Mouse (Mus musculus): ENCODE results near the gene Slc35b1. TPM values are rescaled to one million over a fixed set of nuclear protein-coding genes. Genes with fewer than 3 reads are reported as not detected.

Gene Slc35b1
- polyA plus RNA-seq, 1 experiment, result 63.6 TPM

DNA sequence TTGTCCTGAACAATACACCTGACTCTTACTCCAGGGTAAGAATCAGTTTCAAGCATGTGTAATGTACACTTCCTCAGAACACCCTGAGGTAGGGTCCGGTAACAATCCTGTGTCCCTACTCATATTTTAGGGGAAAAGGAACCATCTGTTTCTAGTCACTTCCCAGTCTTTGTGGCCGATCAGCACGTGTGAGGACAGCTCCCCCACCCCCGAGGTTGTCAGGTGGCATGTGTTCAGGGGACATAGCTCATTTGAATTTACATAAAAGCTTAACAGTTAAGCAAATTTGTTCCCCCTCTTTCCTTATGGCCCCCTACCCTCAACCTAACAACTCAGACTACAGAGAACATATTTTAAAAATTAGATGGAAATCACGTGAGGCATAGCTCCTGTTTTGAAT lies 43.8 kb upstream of the Slc35b1 start:
- H3K4me3 ChIP-seq (ENCODE audit: insufficient read depth, low read depth, low read length), result no peak overlapping the region
- peaks cover 17% of the 10 kb centered on the region; the same call in 1 of the 2 replicates for H3K4me1 ChIP-seq (ENCODE audit: control insufficient read depth, insufficient read depth, low read length)
- DNase-seq, result no peak
- H3K27ac ChIP-seq (ENCODE audit: insufficient read depth, low read depth, low read length), result no peak overlapping the region
- no peaks in the 10 kb centered on the region for H3K27me3 ChIP-seq (replicated peaks; ENCODE audit: control insufficient read depth, insufficient read depth, low read length)
- TF ChIP-seq CTCF (conservative IDR thresholded peaks at IDR 0.05; ENCODE audit: insufficient read depth, insufficient read length, low read depth, low read length) (no peak), POLR2A (IDR thresholded peaks at IDR 0.05; ENCODE audit: low read depth, low read length) (no peak)
- no peaks in the 10 kb centered on the region for H3K36me3 ChIP-seq (ENCODE audit: control insufficient read depth, insufficient read depth, low read length)
- 59% methylated on average over 5 of the region's 5 CpGs for WGBS

DNA sequence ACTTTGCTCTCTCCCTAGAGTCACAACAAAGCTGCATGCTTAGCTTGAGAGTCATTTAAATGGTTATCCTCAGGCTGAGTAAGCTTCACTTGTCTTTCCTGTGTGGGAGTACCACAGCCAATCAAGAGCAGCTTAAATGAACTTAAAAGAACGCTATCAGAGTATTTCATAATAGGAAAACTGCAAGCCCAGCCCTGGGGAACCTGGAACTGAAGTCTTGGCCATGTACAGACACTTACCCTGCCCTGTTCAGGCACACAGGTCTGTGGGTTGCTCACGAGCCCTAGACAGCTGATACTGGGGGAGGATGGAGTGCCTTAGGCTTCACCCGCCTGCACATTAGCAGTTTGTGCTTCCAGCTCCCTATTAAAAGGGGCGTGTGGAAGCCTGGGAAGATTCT lies 41.3 kb upstream of the Slc35b1 start:
- Histone ChIP-seq H3K36me3 (ENCODE audit: control insufficient read depth, insufficient read depth, low read length) (no peaks in the 10 kb centered on the region), H3K4me3 (ENCODE audit: insufficient read depth, low read depth, low read length) (no peak overlapping the region), H3K27me3 (replicated peaks; ENCODE audit: control insufficient read depth, insufficient read depth, low read length) (no peaks in the 10 kb centered on the region), H3K4me1 (ENCODE audit: control insufficient read depth, insufficient read depth, low read length) (peaks cover 10% of the 10 kb centered on the region; the same call in 1 of the 2 replicates), H3K27ac (ENCODE audit: insufficient read depth, low read depth, low read length) (no peak overlapping the region)
- TF ChIP-seq POLR2A (IDR thresholded peaks at IDR 0.05; ENCODE audit: low read depth, low read length) (no peak), CTCF (conservative IDR thresholded peaks at IDR 0.05; ENCODE audit: insufficient read depth, insufficient read length, low read depth, low read length) (no peak)
- 78% methylated on average over 4 of the region's 4 CpGs for WGBS
- DNase-seq, result no peak

- DNase-seq, result no peak
- TF ChIP-seq POLR2A (IDR thresholded peaks at IDR 0.05; ENCODE audit: low read depth, low read length) (no peak), CTCF (conservative IDR thresholded peaks at IDR 0.05; ENCODE audit: insufficient read depth, insufficient read length, low read depth, low read length) (no peak)
- H3K27ac ChIP-seq (ENCODE audit: insufficient read depth, low read depth, low read length), result no peak overlapping the region
- peaks cover 4% of the 10 kb centered on the region; the same call in 1 of the 2 replicates for H3K4me1 ChIP-seq (ENCODE audit: control insufficient read depth, insufficient read depth, low read length)
- 59% methylated on average over 2 of the region's 2 CpGs for WGBS
- no peaks in the 10 kb centered on the region for H3K27me3 ChIP-seq (replicated peaks; ENCODE audit: control insufficient read depth, insufficient read depth, low read length)
- H3K36me3 ChIP-seq (ENCODE audit: control insufficient read depth, insufficient read depth, low read length), result no peaks in the 10 kb centered on the region
- no peak overlapping the region for H3K4me3 ChIP-seq (ENCODE audit: insufficient read depth, low read depth, low read length)
These were observed 40.3 kb upstream of the Slc35b1 start for GRCm38 (mm10) chr11:95344181-95344580.

- H3K27me3 ChIP-seq (replicated peaks; ENCODE audit: control insufficient read depth, insufficient read depth, low read length), result no peaks in the 10 kb centered on the region
- H3K4me1 ChIP-seq (ENCODE audit: control insufficient read depth, insufficient read depth, low read length), result peaks cover 13% of the 10 kb centered on the region
- no peak overlapping the region for H3K4me3 ChIP-seq (ENCODE audit: insufficient read depth, low read depth, low read length)
- WGBS, result 25% methylated on average over 6 of the region's 6 CpGs
- TF ChIP-seq CTCF (conservative IDR thresholded peaks at IDR 0.05; ENCODE audit: insufficient read depth, insufficient read length, low read depth, low read length), result no peak
- no peak for TF ChIP-seq POLR2A (IDR thresholded peaks at IDR 0.05; ENCODE audit: low read depth, low read length)
- H3K36me3 ChIP-seq (ENCODE audit: control insufficient read depth, insufficient read depth, low read length), result no peaks in the 10 kb centered on the region
- DNase-seq, result peak; percentile 85
- H3K27ac ChIP-seq (ENCODE audit: insufficient read depth, low read depth, low read length), result peak overlapping the region; percentile 8
These were observed 34.2 kb upstream of the Slc35b1 start for GRCm38 (mm10) chr11:95350289-95350688.

- TF ChIP-seq CTCF (conservative IDR thresholded peaks at IDR 0.05; ENCODE audit: insufficient read depth, insufficient read length, low read depth, low read length), result no peak
- DNase-seq, result peak; percentile 77
- H3K27me3 ChIP-seq (replicated peaks; ENCODE audit: control insufficient read depth, insufficient read depth, low read length), result no peaks in the 10 kb centered on the region
- no peaks in the 10 kb centered on the region for H3K36me3 ChIP-seq (ENCODE audit: control insufficient read depth, insufficient read depth, low read length)
- peak overlapping the region; percentile 58 for H3K27ac ChIP-seq (ENCODE audit: insufficient read depth, low read depth, low read length)
- peaks cover 13% of the 10 kb centered on the region for H3K4me1 ChIP-seq (ENCODE audit: control insufficient read depth, insufficient read depth, low read length)
- WGBS, result 28% methylated on average over 3 of the region's 3 CpGs
- no peak overlapping the region for H3K4me3 ChIP-seq (ENCODE audit: insufficient read depth, low read depth, low read length)
These were observed 33.5 kb upstream of the Slc35b1 start for GRCm38 (mm10) chr11:95350960-95351359.

GRCm38 (mm10) chr11:95352686-95353085 lies 31.8 kb upstream of the Slc35b1 start:
- Histone ChIP-seq H3K4me3 (ENCODE audit: insufficient read depth, low read depth, low read length) (no peak overlapping the region), H3K27me3 (replicated peaks; ENCODE audit: control insufficient read depth, insufficient read depth, low read length) (no peaks in the 10 kb centered on the region), H3K4me1 (ENCODE audit: control insufficient read depth, insufficient read depth, low read length) (peaks cover 13% of the 10 kb centered on the region), H3K36me3 (ENCODE audit: control insufficient read depth, insufficient read depth, low read length) (no peaks in the 10 kb centered on the region), H3K27ac (ENCODE audit: insufficient read depth, low read depth, low read length) (no peak overlapping the region)
- DNase-seq, result no peak
- TF ChIP-seq CTCF (conservative IDR thresholded peaks at IDR 0.05; ENCODE audit: insufficient read depth, insufficient read length, low read depth, low read length), result no peak
- 90% methylated on average over 2 of the region's 2 CpGs for WGBS

DNA sequence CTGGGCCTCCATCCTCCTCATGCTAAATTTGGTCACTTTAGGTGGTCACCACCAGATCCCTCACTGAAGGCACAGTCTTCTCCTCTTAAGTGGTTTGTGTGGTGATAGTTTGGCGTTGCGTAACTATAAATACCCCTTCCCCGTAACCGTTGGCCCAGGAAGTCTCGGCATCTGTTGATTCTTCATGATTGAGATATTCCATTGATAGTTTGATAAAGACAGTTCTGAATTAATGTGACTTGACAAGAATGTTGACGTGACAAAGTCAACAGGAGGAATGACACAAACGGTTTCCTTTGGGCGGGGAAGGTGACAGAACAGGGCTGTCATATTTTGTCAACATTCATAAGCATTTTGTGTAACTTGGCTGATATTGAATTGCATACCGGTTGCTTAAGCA lies 31.3 kb upstream of the Slc35b1 start:
- TF ChIP-seq CTCF (conservative IDR thresholded peaks at IDR 0.05; ENCODE audit: insufficient read depth, insufficient read length, low read depth, low read length) (no peak), POLR2A (IDR thresholded peaks at IDR 0.05; ENCODE audit: low read depth, low read length) (no peak)
- no peaks in the 10 kb centered on the region for H3K36me3 ChIP-seq (ENCODE audit: control insufficient read depth, insufficient read depth, low read length)
- no peak overlapping the region for H3K4me3 ChIP-seq (ENCODE audit: insufficient read depth, low read depth, low read length)
- peaks cover 13% of the 10 kb centered on the region for H3K4me1 ChIP-seq (ENCODE audit: control insufficient read depth, insufficient read depth, low read length)
- WGBS, result 91% methylated on average over 9 of the region's 9 CpGs
- no peak overlapping the region for H3K27ac ChIP-seq (ENCODE audit: insufficient read depth, low read depth, low read length)
- H3K27me3 ChIP-seq (replicated peaks; ENCODE audit: control insufficient read depth, insufficient read depth, low read length), result no peaks in the 10 kb centered on the region
- no peak for DNase-seq
